Mouse (Mus musculus): ENCODE data around the gene Ube4a.

The Ube4a gene

DNA sequence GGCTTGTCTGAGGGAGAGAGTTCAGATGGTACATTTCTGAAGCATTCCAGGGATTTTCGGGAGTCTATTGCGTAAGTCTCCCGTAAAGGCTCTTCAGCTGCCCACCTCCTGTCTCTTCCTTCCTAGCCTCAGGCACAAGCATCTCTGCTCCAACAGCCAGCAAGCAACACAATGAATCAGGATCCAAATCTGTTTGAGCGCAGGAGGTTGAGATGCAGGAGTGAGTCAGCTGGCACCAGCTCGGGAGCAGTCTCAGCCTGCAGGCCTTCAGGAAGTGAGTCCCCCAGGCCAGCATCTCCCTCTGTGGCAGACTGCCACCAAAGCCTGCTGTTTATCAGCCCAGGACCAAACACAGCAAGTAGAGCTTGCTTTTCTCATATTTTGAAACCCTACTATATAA lies 60.4 kb downstream of the Ube4a start:
- intact Hi-C loops (cut with DNase I), result loop anchor here (5.0 kb wide), 1 partner anchor 68 kb away; no protein-coding TSS in a partner anchor

DNA sequence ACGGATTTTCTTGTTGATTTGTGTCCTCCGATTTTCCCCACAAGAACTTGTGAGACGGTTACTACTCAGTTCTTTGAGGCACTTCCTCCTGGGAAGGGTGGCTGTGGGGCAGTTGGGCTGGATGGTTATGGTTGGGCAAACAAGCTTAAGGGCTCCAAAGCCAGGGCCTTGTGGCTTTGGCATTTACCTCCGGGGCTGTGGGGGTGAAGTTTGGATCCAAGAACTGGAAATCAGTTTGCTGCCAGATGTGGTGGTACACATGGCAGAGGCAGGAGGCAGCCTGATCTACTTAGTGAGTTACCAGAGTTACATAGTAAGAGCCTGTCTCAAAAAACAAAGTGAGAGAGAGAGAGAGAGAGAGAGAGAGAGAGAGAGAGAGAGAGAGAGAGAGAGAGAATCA lies 61.5 kb downstream of the Ube4a start:
- intact Hi-C loops (cut with DNase I), result no loop called here

DNA sequence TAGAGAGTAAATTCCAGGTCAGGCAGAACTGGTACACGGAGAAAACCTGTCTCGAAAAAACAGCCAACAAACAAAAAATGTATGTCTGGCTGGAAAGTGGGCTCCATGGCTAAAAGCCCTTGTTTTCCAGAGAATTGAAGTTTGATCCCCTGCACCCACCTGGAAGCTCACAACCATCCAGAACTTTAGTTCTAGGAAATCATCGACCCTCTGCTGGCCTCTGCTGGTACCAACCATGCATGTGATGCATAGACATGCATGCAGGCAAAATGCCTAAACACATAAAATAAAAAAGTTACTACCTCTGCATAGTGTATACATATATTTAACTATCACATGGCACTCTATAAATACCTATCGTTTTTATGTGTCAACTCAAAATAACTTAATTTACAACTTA lies 65.0 kb downstream of the Ube4a start:
- intact Hi-C loops (cut with DNase I), result no loop called here

DNA sequence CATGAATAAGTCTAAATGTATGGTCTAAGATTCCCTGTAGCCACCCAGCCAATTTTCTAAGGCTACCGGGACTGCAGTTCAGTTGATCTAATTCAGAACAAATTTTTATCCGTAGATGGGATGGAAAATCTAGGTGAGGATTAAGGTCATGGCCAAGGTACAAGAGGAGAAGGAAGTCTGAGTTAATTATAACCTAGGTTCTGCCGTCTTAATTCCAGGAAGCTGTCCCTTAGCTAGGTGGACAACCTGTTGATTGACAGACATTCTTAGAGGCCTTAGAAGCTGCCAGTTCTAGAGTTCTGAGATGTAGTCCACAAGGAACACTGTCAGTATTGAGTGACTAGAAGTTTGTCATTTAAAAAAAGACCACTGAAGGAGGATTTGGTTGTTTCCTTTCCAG lies 65.7 kb downstream of the Ube4a start:
- intact Hi-C loops (cut with DNase I), result no loop called here

DNA sequence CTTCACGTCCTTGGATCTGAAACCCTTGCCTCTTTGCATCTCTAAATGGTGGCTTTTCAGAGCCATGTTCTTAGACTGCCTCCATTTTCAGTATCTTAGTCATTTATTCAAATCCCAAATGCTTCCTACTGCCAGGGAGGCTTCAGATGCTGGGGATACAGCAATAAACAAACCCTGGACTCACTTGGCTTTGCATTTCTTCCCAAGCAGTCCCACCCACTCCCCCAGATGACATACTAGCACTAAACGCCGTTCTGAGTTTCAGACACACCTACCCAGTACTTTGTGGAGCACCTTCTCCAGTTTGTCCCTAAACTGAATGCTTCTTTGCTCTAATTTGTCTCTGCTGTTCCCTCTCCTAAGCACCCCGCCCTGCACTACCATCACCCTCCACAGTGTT lies 68.4 kb downstream of the Ube4a start:
- intact Hi-C loops (cut with DNase I), result no loop called here

DNA sequence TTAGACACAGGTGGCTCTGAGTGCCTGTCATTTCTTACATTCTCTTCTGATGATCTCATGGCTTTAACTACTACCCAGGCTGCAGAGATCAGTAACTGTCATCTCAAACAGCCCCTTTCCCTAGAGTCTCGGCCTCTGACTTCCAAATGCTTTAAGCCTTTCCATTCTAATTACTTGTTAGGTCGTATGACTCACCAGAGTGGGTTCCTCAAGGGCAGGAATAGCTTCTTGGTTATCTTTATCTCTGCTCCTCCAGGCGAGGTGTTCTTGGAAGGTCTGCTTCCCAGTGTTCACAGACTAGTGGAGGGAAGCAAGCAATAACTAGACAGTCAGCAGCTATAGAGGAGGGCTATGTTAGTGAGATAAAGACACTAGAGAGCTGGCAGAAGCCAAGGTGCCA lies 72.7 kb downstream of the Ube4a start:
- intact Hi-C loops (cut with DNase I), result no loop called here

DNA sequence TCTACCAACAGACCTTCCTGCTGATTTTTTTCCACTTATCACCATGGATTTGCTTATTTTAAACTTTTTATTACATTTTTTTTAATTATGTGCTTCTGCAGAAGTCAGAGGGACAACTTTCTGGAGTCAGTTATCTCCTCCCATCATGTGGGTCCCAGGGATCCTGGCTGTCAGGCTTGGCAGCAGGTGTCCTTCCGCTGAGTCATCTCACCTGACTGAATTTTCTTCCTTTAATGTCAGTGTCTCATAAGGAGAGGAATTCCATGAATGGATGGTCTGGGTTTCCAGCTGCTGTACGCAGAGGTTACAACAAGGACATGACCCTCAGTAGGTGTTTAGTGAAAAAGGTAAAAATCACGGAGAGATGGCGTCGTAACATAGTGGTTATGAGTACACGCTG lies 74.2 kb downstream of the Ube4a start:
- intact Hi-C loops (cut with DNase I), result no loop called here

DNA sequence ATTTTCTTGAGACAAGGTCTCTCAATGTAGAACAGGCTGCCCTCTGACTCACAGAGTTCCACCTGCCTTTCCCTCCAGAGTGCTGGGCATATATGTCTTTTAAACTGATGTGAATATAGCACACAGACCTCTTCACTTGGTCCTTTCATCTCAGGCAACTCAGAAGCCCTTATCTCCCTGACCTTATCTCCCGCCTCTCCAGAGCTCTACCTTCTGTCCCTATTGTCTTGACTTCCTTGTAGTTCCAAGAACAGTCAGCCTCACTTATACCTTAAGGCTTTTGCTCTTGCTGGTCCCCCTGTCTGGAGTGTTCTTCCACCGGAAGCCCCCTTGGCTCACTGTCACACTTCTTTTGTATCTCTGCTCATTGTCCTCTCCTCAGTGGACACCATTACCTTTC lies 75.3 kb downstream of the Ube4a start:
- intact Hi-C loops (cut with DNase I), result no loop called here

DNA sequence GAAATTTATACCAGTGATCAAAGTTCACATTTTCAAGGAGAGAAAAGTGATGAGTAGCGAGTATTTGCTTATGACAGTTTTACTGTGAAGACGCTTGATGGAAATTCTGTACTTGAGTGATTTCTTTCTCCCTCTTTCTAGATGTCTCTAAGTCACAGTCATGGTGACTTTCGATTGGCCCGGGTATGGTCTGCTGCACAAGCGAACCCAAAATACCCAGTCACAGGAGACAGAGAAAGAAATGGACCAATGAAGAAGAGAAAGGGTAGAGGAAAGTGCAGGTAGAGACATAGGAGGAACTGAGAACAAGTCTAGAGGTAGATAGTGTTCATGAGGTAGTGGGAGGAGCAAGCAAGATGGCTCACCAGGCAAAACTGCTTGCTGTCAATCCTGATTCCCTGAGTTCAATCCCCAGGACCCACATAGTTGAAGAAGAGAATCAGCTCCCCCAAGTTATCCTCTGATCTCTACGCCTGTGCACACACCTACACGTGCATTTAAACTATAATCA lies 77.2 kb downstream of the Ube4a start:
- intact Hi-C loops (cut with DNase I), result no loop called here

DNA sequence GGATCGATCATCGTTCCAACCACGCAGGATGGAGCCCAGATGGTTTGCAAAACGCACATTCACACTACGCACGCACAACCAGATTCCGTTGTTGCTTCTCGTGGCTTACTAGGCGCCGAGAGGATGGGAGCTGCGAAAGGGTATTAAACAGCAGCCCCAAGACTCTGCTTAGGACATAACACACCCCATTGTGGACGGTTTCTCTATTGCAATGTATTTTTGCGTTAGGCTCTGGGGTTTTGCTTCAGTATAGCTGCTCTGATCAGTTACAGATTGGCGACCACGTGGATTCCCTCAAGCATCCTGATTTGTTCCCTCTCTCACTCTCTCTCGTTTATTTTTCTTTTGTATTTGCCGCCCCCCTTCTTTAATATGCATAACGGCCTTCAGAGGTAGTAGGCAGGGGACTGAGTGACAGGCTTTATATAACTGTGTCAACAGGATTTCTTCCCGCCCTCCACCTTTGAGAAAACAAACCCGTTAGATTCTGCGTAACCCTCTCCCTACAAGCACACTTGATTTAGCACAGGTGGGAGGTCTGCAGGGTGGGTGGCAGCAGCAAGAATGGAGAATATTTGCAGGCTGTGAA lies 82.3 kb downstream of the Ube4a start:
- intact Hi-C loops (cut with DNase I), result loop anchor here (5.0 kb wide), 2 partner anchors 34 to 41 kb away; no protein-coding TSS in a partner anchor

DNA sequence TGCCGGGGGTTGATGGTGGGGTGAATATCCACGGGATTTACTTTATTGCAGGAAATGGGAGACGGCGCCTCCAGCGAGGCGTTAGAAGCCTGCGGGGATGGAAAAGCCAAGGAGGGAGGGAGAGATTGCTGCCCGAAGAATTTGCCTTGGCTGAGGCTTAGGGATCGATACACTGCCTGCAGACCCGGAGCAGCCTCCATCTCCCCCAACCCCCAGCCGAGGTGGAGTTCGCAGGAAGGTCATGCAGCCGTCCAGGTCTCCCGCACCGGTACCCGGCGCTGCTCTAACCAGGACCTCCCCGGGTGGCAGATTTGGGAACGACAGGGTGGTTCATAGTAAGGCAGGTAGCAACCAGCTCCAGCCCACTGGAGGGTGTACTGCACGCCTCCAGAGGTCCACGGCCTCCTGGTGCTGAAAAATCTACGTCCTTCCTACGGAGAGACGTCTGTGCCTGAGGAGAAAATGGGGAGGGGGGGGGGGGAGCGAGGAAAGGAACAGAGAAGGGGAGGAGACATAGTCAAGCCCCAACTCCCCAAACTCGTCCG lies 82.9 kb downstream of the Ube4a start:
- intact Hi-C loops (cut with DNase I), result loop anchor here (5.0 kb wide), 2 partner anchors 35 to 40 kb away; no protein-coding TSS in a partner anchor

DNA sequence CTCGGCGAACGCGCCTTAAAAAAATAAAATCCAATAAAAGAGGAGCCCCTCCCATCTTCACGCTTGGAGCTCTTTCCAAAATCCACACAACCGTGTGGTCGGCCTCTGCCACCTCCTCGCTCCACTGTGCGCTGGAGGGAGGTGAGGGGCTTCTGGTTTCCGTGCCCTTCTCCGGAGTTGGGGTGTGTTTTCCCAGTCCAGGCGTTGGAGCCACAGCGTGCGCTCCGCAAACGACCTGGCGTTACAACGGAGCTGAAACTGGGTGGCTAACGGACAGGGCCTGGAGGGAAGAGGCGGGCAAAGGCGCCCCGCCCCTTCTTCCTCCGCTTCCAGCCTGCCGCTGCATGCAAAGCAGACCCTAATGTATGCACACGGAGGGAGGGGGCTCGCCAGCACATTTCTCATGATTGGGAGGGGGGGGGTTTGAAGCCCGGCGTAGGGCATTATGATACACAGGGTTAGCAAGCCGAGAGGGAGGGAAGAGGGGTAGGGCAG lies 83.4 kb downstream of the Ube4a start:
- intact Hi-C loops (cut with DNase I), result loop anchor here (5.0 kb wide), 2 partner anchors 35 to 40 kb away; no protein-coding TSS in a partner anchor

DNA sequence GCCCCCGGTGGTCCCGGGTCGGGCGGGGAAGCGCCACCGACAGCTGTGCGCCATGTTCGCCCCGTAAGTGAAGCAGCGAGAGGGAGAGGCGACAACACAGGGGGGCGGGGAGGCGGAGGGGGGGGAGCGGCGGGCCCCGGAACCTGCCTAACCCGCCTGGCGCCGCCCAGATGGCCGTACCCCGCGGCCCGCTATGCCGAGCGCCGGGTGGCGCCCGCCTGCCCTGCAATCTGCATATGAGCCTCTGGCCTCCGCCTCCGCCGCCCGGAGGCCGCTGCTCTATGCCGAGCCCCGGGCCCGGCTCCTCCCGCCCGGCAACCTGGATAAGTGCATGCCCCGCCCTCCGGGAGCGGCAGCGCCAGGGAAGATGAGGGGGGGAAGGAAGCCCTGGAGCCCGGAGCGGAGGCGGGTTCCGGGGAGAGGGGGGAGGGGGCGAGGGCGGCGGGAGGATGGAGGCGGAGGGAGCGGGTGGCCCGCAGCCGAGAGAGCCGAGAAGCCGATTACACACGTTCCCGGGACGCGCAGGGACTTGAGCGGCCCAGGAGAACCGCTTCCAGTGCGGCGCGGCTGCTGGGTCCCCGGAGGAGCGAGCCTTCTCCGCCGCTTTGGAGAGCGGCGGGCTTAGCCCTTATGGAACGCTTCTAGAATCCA lies 84.1 kb downstream of the Ube4a start, which contains the start of gene Kmt2a:
TSS of gene Kmt2a (minus strand) at position 76 of the 651 bp plus-strand sequence.
- intact Hi-C loops (cut with DNase I), result loop anchor here (5.0 kb wide), 2 partner anchors 36 to 39 kb away; no protein-coding TSS in a partner anchor

DNA sequence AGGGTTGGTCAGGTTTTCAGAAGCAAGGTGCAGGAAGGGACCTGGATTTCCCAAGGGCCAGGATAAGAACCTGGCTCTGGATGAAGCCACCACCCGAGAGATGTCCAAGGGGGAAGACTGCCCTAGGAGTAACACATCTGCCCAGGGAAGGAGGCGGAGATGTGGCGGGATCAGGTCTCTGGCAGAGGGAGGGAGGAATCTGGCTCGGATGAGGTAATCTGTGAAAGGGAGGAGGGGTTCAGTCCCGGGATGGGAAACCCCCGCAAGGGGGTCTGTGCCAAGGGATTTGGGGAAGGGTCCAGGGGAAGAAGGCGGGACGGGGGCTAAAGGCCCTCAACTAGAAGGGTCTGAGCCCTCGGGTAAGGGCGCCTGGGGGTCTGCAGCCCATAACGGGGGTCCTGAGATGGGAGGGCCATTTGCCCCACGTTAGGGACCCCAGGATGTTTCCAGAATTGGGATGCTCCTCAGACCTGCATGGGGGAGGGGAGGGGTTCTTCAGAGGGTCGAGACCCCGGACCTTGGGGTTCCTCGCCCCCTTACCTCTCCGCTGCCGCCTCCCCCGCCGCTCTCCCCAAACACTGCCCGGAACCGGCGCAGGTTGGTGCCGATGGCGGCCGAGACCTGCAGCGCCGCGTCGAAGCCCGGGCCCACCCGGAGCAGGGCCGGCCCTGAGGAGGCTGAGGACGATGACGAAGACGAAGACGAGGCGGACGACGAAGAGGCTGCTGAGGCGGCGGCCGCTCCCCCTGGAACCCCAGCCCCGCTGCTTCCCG lies 84.9 kb downstream of the Ube4a start:
- intact Hi-C loops (cut with DNase I), result loop anchor here (5.0 kb wide), 2 partner anchors 37 to 38 kb away; no protein-coding TSS in a partner anchor

DNA sequence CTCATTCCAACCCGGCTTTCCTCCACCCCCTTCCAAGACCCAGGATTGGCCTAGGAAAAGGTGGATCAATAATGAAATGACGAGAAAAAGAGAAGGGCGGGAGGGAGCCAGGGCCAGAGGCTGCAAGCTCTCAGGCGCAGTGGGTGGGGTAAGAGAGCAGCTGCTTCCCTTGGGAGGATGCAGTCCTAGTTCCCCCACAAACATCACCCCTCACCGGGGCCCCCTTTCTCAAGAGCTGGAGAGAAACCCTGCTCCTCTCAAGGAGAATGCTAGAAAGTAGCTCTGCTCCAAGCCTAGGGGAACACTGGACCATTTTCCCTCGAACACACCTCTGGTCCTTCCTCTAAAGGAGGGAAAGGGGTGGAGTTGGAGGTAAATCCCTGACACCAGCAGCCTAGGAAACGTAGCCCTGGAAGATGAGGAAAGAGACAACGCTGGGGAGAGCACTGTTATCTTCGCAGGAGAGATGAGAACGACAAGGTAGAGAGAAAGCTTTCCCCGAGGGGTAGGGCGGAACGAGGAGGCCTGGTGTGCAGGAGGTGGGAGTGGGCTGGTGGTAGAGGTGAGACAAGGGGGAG lies 85.6 kb downstream of the Ube4a start:
- intact Hi-C loops (cut with DNase I), result loop anchor here (5.0 kb wide), 2 partner anchors 37 to 38 kb away; no protein-coding TSS in a partner anchor

DNA sequence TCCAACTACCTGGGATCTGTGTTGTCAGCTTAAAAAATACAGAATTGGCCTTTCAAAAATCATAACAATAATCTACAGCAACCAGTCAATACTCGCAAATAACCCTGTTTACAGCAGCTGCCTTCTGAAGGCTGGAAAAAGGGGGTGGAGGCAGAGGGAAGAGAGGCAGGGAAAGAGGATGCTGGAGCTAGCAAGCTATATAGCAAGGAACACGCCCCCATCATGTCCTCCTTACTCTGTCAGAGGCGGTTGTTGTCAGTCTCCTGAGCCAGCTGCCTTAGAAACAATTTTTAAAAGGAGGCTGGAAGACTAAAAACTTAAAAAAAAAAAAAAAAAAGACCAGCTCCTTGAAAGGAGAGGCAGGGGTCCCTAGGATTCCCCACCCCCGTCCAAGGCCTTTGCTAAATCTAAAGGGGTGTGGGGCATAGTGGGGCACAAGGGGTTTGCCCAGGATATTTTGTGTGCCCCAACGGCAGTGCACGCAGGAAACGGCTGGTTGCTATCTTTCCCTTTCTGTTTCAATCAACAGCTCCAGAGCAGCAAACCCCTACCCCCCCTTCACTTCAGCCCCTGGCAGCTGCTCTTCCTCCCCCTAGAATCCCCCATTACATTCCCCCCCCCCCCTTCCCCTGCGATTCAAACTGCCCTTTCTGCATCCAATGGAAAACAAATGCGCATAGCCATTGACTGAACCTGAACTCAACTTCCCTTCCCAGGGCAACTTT lies 86.5 kb downstream of the Ube4a start:
- intact Hi-C loops (cut with DNase I), result no loop called here

DNA sequence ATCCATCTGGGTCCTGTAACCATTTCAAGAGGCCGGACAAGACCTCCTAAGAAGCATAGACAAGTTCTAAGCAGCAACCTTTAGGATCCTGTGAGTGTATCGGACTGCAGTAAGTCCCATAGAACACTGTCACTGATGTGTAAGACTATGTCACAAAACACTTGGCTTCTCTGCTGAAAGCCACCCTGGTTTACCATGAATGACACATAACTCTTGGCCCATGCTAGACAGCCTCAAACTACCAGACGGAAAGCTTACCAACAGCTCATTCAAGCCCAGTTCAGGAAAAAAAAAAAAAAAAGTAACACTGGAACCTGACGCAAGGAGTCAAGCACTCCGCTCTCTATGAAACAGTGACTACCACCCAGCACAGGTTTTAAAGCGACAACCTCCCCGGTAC lies 87.7 kb downstream of the Ube4a start:
- intact Hi-C loops (cut with DNase I), result no loop called here

DNA sequence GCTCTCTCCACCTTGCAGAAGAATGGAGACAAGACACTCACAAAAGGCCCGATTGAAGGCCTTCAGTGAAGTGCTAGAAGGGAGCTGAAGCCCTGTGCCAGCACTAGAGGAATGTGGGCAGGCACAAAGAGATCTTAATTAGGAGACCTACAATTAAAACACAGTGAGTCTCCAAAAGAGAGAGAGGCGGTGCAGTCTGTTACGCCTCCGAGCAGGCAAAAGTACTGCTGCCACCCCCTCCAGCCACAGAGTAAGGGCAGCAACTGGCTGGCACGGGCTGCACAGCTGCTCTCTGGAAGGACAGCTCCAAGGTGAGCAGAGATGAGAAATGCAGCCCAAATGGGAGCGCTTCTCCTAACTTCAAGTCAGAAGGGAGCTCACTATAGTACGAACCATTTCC lies 89.9 kb downstream of the Ube4a start:
- intact Hi-C loops (cut with DNase I), result no loop called here

DNA sequence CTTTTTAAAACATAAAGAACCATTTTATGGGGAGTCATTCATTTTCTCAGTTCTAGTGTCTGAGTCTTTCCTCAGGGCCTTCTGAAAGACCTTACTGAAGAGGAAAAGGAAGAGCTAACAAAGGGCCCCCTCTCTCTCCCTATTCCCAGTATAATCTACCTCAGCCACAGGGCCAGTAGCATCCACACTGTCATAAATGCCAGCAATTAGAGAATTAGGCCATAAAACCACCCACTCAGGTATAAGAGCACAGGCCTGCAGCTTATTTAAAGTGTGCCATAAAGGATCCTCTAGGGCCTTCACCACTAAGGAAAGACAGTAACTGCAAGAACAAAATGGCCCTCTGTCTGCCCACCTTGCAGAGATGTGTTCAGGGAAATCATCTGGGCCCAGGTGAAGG lies 91.2 kb downstream of the Ube4a start:
- intact Hi-C loops (cut with DNase I), result no loop called here

DNA sequence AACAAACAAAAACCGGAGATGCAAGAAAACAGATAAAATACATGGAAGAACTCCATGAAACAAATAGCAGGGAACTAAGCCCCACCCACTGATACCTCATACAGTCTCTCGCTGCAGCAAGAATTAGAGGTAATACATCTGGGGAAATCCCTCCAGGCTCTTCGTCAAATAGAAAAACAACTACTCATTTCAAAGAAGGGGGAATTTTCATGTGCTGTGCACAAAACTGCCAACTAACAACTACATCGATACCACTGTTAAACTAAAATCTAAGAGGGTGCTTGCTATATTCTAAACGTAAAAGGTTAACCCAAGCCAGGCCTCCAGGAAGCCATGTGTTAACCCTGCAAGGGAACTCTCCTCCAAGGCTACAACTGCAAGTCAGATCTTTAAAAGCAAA lies 91.7 kb downstream of the Ube4a start:
- intact Hi-C loops (cut with DNase I), result no loop called here

All from adrenal gland (tissue).